Mouse (Mus musculus) liver, embryonic 14.5 days (tissue): Measurements from ENCODE around the gene Shisal1.

Experiments used
- CTCF ChIP-seq: IDR thresholded peaks from 2 replicates; pipeline ENCODE4 v1.5.1; 2016; ENCODE audit warnings: antibody characterized with exemption, low read depth, control low read depth
- EP300 ChIP-seq: IDR thresholded peaks from 2 replicates; pipeline ENCODE4 v1.6.1; 2016; ENCODE audit warnings: antibody characterized with exemption, low read depth

DNA sequence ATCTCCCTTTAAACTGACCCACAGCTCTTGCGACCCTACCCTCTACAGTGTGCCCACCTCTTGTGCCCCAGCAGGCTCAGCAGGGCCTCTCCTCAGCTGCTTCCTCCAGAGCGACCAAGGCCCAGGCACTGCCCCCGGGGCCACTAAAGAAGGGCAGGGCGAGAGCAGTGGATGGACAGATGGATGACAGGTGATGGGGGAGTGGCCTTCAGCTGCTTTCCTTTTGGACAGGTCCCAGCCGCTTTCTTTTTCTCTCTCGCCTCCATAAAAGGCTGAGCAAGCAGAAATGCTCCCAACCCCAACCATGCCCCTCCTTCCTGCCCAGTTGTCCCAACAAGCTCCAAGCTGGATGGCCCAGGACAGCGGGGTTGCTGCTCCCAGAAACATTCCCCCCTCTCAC lies 2.7 kb downstream of the Shisal1 start:
- TF ChIP-seq CTCF (no peak), EP300 (no peak)
